Mouse (Mus musculus) layer of hippocampus, adult 2 months (tissue): Measurements from ENCODE around the gene 4931428F04Rik. TPM values are rescaled to one million over a fixed set of nuclear protein-coding genes. Genes with fewer than 3 reads are reported as not detected.

Source experiments
- DNase-seq, 2 experiments: peaks; one replicate each; pipeline ENCODE4 v3.0.0; 2022; ENCODE audit warnings: low spot score in 2 of 2
- H3K27ac ChIP-seq: fragments of 200-600 bp; 2 replicates; pipeline ENCODE4 v1.8.1; 2022
- H3K4me3 ChIP-seq: fragments of 200-600 bp; 2 replicates; pipeline ENCODE4 v1.8.1; 2022; ENCODE audit warnings: mild to moderate bottlenecking
- CTCF ChIP-seq: fragments of 200-600 bp; conservative IDR thresholded peaks from 2 replicates; pipeline ENCODE4 v1.8.1; 2022; ENCODE audit warnings: antibody characterized with exemption, mild to moderate bottlenecking, moderate library complexity
- total RNA-seq, 2 experiments: library from RNA; stranded (reverse); gene quantifications; 2 replicates each; pipeline ENCODE4 v1.2.3; 2021

Gene 4931428F04Rik
- total RNA-seq, 2 experiments from 2014 or later: 20.0 to 24.4 TPM

- no peak overlapping the region; the same call in 1 of the 2 replicates for H3K27ac ChIP-seq
- H3K4me3 ChIP-seq: no peak overlapping the region
- DNase-seq: no peak
- TF ChIP-seq CTCF: no peak
These were observed 28.3 kb upstream of the 4931428F04Rik start for GRCm38 (mm10) chr8:105317941-105318340.

GRCm38 (mm10) chr8:105315073-105315769 is 25.6 kb upstream of the 4931428F04Rik start:
- DNase-seq: no peak
- Histone ChIP-seq H3K4me3 (no peak overlapping the region), H3K27ac (no peak overlapping the region)
- no peak for TF ChIP-seq CTCF

GRCm38 (mm10) chr8:105313622-105314402 is 24.1 kb upstream of the 4931428F04Rik start:
- TF ChIP-seq CTCF: no peak
- H3K4me3 ChIP-seq: no peak overlapping the region
- no peak overlapping the region for H3K27ac ChIP-seq
- DNase-seq: no peak

- no peak for DNase-seq
- Histone ChIP-seq H3K4me3 (no peak overlapping the region), H3K27ac (no peak overlapping the region)
- no peak for TF ChIP-seq CTCF
These were observed 23.3 kb upstream of the 4931428F04Rik start for GRCm38 (mm10) chr8:105312891-105313481.

- Histone ChIP-seq H3K4me3 (no peak overlapping the region), H3K27ac (no peak overlapping the region; the same call in 1 of the 2 replicates)
- peak; percentile 42 for TF ChIP-seq CTCF
- no peak for DNase-seq
These were observed 22.1 kb upstream of the 4931428F04Rik start for GRCm38 (mm10) chr8:105311718-105312117.

GRCm38 (mm10) chr8:105310118-105310517 is 20.5 kb upstream of the 4931428F04Rik start:
- Histone ChIP-seq H3K27ac (no peak overlapping the region), H3K4me3 (no peak overlapping the region)
- TF ChIP-seq CTCF: no peak
- DNase-seq: no peak

GRCm38 (mm10) chr8:105309142-105309847 is 19.6 kb upstream of the 4931428F04Rik start:
- no peak for TF ChIP-seq CTCF
- no peak overlapping the region for H3K4me3 ChIP-seq
- DNase-seq: no peak
- H3K27ac ChIP-seq: no peak overlapping the region

- TF ChIP-seq CTCF: no peak
- H3K4me3 ChIP-seq: no peak overlapping the region
- no peak overlapping the region for H3K27ac ChIP-seq
- DNase-seq: no peak
These were observed 18.8 kb upstream of the 4931428F04Rik start for GRCm38 (mm10) chr8:105308428-105308827.

GRCm38 (mm10) chr8:105307670-105308069 is 18.0 kb upstream of the 4931428F04Rik start:
- Histone ChIP-seq H3K27ac (no peak overlapping the region), H3K4me3 (no peak overlapping the region)
- DNase-seq: no peak
- no peak for TF ChIP-seq CTCF

GRCm38 (mm10) chr8:105306146-105306691 is 16.6 kb upstream of the 4931428F04Rik start:
- H3K4me3 ChIP-seq: peak overlapping the region; percentile 40
- H3K27ac ChIP-seq: peak overlapping the region; percentile 76
- DNase-seq: no peak
- peak; percentile 49 for TF ChIP-seq CTCF

GRCm38 (mm10) chr8:105305211-105306145 is 15.8 kb upstream of the 4931428F04Rik start, which contains the start of gene Elmo3:
TSS of gene Elmo3 (plus strand) at chr8:105305601.
- H3K4me3 ChIP-seq: peak within 1 kb of the TSS; percentile 40
- DNase-seq: no peak
- TF ChIP-seq CTCF: no peak

More at GRCm38 (mm10) chr8:105305211-105306145, 15.8 kb upstream of the 4931428F04Rik start, which contains the start of gene Elmo3:
- peak within 1 kb of the TSS; percentile 76 for H3K27ac ChIP-seq
